Mouse (Mus musculus) forebrain, postnatal 0 days (tissue): Measurements from ENCODE around the gene D630003M21Rik. TPM values are rescaled to one million over a fixed set of nuclear protein-coding genes. Genes with fewer than 3 reads are reported as not detected.

ENCODE experiments used
- ATAC-seq: fragments of 200-750 bp; cut with Nextera tagmentation; 2 replicates; pipeline ENCODE4 v1.8.0; 2017; ENCODE audit warnings: mild to moderate bottlenecking, moderate library complexity
- DNase-seq: peaks from one replicate; pipeline ENCODE4 v3.0.0-alpha.2; 2015
- H3K27ac ChIP-seq: fragments of 300-500 bp; sonication (generic); 2 replicates; pipeline ENCODE4 v1.5.1; 2014; ENCODE audit warnings: low read depth, mild to moderate bottlenecking, antibody characterized with exemption, low read length, moderate library complexity, mixed read lengths
- H3K27me3 ChIP-seq: fragments of 300-500 bp; sonication (generic); 2 replicates; pipeline ENCODE4 v1.6.1; 2014; ENCODE audit warnings: mild to moderate bottlenecking, low read length, mixed read lengths; ENCODE audit not compliant: insufficient read depth
- H3K36me3 ChIP-seq: fragments of 300-500 bp; sonication (generic); 2 replicates; pipeline ENCODE4 v1.6.1; 2014; ENCODE audit warnings: mild to moderate bottlenecking, moderate library complexity; ENCODE audit not compliant: insufficient read depth
- H3K4me1 ChIP-seq: fragments of 300-500 bp; sonication (generic); 2 replicates; pipeline ENCODE4 v1.6.1; 2014; ENCODE audit warnings: antibody characterized with exemption; ENCODE audit not compliant: insufficient read depth
- H3K4me2 ChIP-seq: fragments of 300-500 bp; sonication (generic); 2 replicates; pipeline ENCODE4 v1.6.1; 2014; ENCODE audit warnings: low read depth, mild to moderate bottlenecking, moderate library complexity
- H3K4me3 ChIP-seq: fragments of 300-500 bp; sonication (generic); 2 replicates; pipeline ENCODE4 v1.5.1; 2014; ENCODE audit warnings: low read depth, low read length, mixed read lengths
- H3K9ac ChIP-seq: fragments of 300-500 bp; sonication (generic); 2 replicates; pipeline ENCODE4 v1.6.1; 2014; ENCODE audit warnings: mild to moderate bottlenecking
- H3K9me3 ChIP-seq: fragments of 300-500 bp; sonication (generic); 2 replicates; pipeline ENCODE4 v1.6.1; 2016; ENCODE audit warnings: low read length
- CTCF ChIP-seq: sonication (generic); IDR thresholded peaks from 2 replicates; pipeline ENCODE4 v1.5.1; 2016; ENCODE audit warnings: antibody characterized with exemption, control low read depth, low read depth
- WGBS: fragments of 180-500 bp; shearing (Covaris S2); extraction: QIAGEN DNeasy Blood & Tissue Kit; methylation state at CpG from one replicate; pipeline ENCODE4 v1.1.7; 2014; 5-methylcytosine and 5-hydroxymethylcytosine counted together
- polyA plus RNA-seq: library from polyadenylated mRNA; unstranded; fragments of >200 nt; fragmentation: Nextera tagmentation; extraction: Ambion mirVana; gene quantifications from 2 replicates; pipeline ENCODE4 v1.2.1, GENCODE M21; 2015
- total RNA-seq: library from RNA; depleted of rRNA; stranded (reverse); fragments of >200 nt; gene quantifications from 2 replicates; pipeline ENCODE4 v1.2.3, GENCODE M21; 2014

D630003M21Rik gene
- total and polyA plus RNA-seq, 2 experiments from 2014 or later: 1.9 to 6.6 TPM

- Histone ChIP-seq H3K27ac (no peak overlapping the region), H3K36me3 (no peaks in the 10 kb centered on the region), H3K4me2 (no peak overlapping the region), H3K4me3 (no peak overlapping the region), H3K9me3 (no peaks in the 10 kb centered on the region), H3K27me3 (no peaks in the 10 kb centered on the region), H3K4me1 (peaks cover 6% of the 10 kb centered on the region), H3K9ac (no peak overlapping the region)
- no peak for DNase-seq
- no peak for ATAC-seq
- WGBS: 90% methylated on average over 3 of the region's 3 CpGs
- TF ChIP-seq CTCF: no peak
Observed at GRCm38 (mm10) chr2:158175433-158175832, 53.6 kb downstream of the D630003M21Rik start.

GRCm38 (mm10) chr2:158174958-158175357, 54.1 kb downstream of the D630003M21Rik start:
- no peak overlapping the region for H3K4me2 ChIP-seq
- no peak for TF ChIP-seq CTCF
- no peak for ATAC-seq

GRCm38 (mm10) chr2:158174438-158174837, 54.6 kb downstream of the D630003M21Rik start:
- Histone ChIP-seq H3K9me3 (no peaks in the 10 kb centered on the region), H3K4me3 (no peak overlapping the region), H3K27ac (no peak overlapping the region), H3K27me3 (no peaks in the 10 kb centered on the region), H3K4me1 (peaks cover 6% of the 10 kb centered on the region), H3K36me3 (no peaks in the 10 kb centered on the region), H3K4me2 (no peak overlapping the region), H3K9ac (no peak overlapping the region)
- DNase-seq (no peak), ATAC-seq (no peak)
- no peak for TF ChIP-seq CTCF
- 85% methylated on average over 5 of the region's 5 CpGs for WGBS

More at GRCm38 (mm10) chr2:158174958-158175357, 54.1 kb downstream of the D630003M21Rik start:
- Histone ChIP-seq H3K27ac (no peak overlapping the region), H3K9ac (no peak overlapping the region), H3K4me1 (peaks cover 6% of the 10 kb centered on the region), H3K27me3 (no peaks in the 10 kb centered on the region), H3K9me3 (no peaks in the 10 kb centered on the region), H3K4me3 (no peak overlapping the region), H3K36me3 (no peaks in the 10 kb centered on the region)
- WGBS: 86% methylated on average over 15 of the region's 15 CpGs
- DNase-seq: no peak

- H3K4me1 ChIP-seq: no peaks in the 10 kb centered on the region
- H3K4me3 ChIP-seq: no peak overlapping the region
- H3K36me3 ChIP-seq: no peaks in the 10 kb centered on the region
- no peak overlapping the region for H3K4me2 ChIP-seq
- ATAC-seq (no peak), DNase-seq (no peak)
- 84% methylated on average over 2 of the region's 2 CpGs for WGBS
- no peaks in the 10 kb centered on the region for H3K9me3 ChIP-seq
- no peaks in the 10 kb centered on the region for H3K27me3 ChIP-seq
- no peak for TF ChIP-seq CTCF
- H3K27ac ChIP-seq: no peak overlapping the region
- H3K9ac ChIP-seq: no peak overlapping the region
Observed at GRCm38 (mm10) chr2:158170394-158170793, 58.6 kb downstream of the D630003M21Rik start.

- Histone ChIP-seq H3K4me2 (no peak overlapping the region), H3K9ac (no peak overlapping the region), H3K27me3 (no peaks in the 10 kb centered on the region), H3K27ac (no peak overlapping the region), H3K9me3 (no peaks in the 10 kb centered on the region), H3K36me3 (no peaks in the 10 kb centered on the region), H3K4me3 (no peak overlapping the region), H3K4me1 (no peaks in the 10 kb centered on the region)
- DNase-seq (no peak), ATAC-seq (no peak)
- WGBS: 93% methylated on average over 7 of the region's 7 CpGs
- no peak for TF ChIP-seq CTCF
Observed at GRCm38 (mm10) chr2:158169771-158170170, 59.3 kb downstream of the D630003M21Rik start.

- no peak for DNase-seq
- Histone ChIP-seq H3K27ac (no peak overlapping the region), H3K4me3 (no peak overlapping the region), H3K9ac (no peak overlapping the region), H3K4me1 (no peaks in the 10 kb centered on the region), H3K27me3 (no peaks in the 10 kb centered on the region), H3K36me3 (no peaks in the 10 kb centered on the region), H3K9me3 (no peaks in the 10 kb centered on the region), H3K4me2 (no peak overlapping the region)
- TF ChIP-seq CTCF: no peak
- ATAC-seq: no peak
- WGBS: 83% methylated on average over 6 of the region's 6 CpGs
Observed at GRCm38 (mm10) chr2:158169351-158169750, 59.7 kb downstream of the D630003M21Rik start.

- no peak overlapping the region for H3K9ac ChIP-seq
- no peaks in the 10 kb centered on the region for H3K27me3 ChIP-seq
- no peak for TF ChIP-seq CTCF
- 63% methylated on average over 8 of the region's 8 CpGs for WGBS
- ATAC-seq (no peak), DNase-seq (no peak)
- no peak overlapping the region for H3K4me3 ChIP-seq
- no peaks in the 10 kb centered on the region for H3K4me1 ChIP-seq
- H3K9me3 ChIP-seq: no peaks in the 10 kb centered on the region
- no peak overlapping the region for H3K4me2 ChIP-seq
- H3K36me3 ChIP-seq: no peaks in the 10 kb centered on the region
- H3K27ac ChIP-seq: no peak overlapping the region
Observed at GRCm38 (mm10) chr2:158168741-158169211, 60.2 kb downstream of the D630003M21Rik start.
